Mouse (Mus musculus): ENCODE measurements around the gene Fbxo46.
"Not testable (repeated sequence)": the region's sequence is repeated elsewhere in the genome, so short reads cannot be mapped to it uniquely, and the experiment has no call there.

Gene Fbxo46

DNA sequence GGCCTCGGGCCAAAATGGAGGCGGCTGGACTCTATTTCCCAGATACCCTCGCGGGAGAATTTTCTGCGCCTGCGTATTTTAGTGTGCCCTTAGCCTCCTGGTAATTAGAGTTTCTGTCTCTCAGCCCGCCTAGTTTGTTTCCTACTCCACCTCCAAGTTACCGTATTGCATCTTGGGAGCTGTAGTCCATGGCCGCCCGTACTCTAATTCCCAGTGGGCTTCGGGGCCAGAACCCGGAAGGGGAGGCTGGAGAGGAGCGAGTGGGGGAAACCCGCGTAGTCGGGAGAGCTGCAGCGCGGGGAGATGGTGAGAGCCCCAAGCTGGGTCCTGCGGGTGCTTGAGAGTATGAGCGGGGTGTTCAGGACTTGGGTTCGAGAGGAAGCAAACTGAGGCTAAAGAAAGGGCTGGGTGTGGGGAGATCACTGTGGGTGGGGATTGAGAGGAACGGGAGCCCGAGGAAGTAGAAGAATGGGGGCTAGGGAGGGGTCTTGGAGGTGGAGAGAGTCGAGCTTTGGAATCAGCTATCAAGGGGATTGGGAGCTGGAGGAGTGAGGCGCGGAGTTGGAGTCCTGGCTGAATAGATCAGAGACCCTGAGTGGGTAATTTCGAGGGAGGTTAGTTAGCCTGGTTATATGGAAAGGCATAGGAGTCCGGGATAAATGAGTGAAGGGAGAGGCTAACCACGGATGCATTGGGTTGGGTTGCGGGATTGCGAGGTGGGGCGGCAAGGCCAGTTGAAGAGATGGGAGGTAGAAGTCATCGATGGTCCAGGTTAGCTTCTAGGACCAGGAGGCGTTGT lies at the start of gene Fbxo46:
Gene Fbxo46, plus strand, starts transcription at position 229 of the 799 bp plus-strand sequence.
- DNase-seq = peak; percentile 94

DNA sequence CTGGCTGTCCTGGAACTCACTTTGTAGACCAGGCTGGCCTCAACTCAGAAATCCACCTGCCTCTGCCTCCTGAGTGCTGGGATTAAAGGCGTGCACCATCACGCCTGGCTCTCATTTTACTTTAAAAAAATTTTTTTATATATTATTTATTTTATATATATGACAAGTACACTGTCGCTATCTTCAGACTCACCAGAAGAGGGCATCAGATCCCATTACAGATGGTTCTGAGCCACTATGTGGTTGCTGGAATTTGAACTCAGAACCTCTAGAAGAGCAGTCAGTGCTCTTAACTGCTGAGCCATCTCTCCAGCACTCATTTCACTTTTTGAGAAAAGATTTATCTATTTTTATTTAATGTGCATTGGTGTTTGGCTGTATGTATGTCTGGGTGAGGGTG lies 48.6 kb upstream of the Fbxo46 start:
- DNase-seq = not testable (repeated sequence)

DNA sequence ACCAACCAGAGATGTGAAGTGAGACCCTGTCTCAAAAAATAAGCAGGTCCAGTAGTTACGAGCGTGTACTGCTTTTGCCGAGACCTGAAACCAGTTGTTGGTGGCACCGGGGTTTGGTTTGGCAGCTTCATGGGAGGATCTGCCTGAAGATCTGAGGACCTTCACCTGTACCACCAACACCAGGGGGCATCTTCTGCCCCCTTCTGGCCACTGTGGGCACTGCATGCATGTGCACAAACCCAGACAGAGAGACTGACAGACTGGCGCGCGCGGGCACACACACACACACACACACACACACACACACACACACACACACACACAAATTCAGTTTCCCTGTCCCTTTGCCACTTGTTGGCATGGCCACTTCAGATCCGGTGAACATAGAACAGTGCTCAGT lies 46.2 kb upstream of the Fbxo46 start:
- DNase-seq = peak; percentile 72

GRCm38 (mm10) chr7:19074494-19074893 lies 45.2 kb upstream of the Fbxo46 start:
- DNase-seq = no peak

DNA sequence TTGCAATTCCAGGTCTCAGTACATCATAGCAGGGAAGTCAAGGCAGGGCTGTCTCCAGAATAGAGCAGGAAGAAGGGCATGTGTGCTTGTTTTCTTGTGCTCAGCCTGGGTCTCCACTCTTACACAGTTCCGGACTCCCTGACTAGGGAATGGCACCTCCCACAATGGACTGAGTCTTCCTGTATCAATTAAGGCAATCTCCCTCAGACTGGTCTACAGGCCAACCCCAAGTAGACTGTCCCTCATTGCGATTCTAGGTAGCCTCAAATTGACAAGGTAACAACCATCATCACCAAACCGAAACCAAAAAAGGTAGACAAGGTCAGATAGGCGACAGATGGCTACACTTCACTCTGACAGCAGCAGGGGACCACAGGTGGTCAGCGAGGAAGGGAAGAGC lies 44.4 kb upstream of the Fbxo46 start:
- DNase-seq = no peak

- peak; percentile 95 for DNase-seq
Measured at GRCm38 (mm10) chr7:19075723-19076585, 43.7 kb upstream of the Fbxo46 start, which contains the start of gene Dmwd. Gene Dmwd, plus strand, starts transcription at chr7:19076227.

GRCm38 (mm10) chr7:19076586-19076991 lies 43.1 kb upstream of the Fbxo46 start:
- peak; percentile 33 for DNase-seq

GRCm38 (mm10) chr7:19077761-19078160 lies 41.9 kb upstream of the Fbxo46 start:
- peak; percentile 87 for DNase-seq

DNA sequence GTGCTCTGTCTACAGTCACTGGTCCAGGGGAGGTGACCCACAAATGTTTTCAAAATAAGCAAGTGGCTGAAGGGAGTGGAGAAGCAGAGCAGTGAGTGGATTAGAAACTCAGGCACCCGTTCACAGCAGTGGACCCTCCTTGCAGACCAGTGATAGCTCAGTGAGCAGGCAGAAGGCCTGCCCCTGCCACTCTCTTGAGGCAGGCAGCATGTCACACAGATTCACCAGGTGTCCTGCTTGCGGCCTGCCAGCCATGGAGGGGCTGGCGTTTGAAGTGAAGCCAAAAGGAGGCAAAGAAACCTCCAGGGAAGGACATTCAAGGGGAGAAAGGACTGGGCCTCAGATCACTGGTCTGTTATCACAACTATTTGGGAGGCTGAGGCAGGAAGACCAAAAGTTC lies 40.9 kb upstream of the Fbxo46 start:
- no peak for DNase-seq

- DNase-seq = no peak
Measured at GRCm38 (mm10) chr7:19080451-19080950, 39.2 kb upstream of the Fbxo46 start.

DNA sequence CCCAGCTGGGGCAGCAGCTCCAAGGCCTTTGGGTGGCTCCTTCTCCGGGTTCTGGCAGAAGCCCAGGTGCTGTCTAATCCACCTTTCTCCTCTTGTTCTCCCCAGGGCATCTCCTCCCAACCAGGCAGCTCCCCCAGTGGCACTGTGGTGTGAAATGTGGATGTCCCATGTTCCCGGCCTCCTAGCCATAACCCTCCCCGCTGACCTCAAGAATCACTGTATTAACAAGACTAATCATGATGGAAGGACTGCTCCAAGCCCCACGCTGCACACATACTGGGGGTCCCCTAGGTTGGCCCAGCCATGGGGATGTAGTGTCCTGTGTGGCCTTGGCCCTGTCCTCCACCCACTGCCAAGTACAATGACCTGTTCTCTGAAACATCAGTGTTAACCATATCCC lies 37.5 kb upstream of the Fbxo46 start:
- DNase-seq = no peak

DNA sequence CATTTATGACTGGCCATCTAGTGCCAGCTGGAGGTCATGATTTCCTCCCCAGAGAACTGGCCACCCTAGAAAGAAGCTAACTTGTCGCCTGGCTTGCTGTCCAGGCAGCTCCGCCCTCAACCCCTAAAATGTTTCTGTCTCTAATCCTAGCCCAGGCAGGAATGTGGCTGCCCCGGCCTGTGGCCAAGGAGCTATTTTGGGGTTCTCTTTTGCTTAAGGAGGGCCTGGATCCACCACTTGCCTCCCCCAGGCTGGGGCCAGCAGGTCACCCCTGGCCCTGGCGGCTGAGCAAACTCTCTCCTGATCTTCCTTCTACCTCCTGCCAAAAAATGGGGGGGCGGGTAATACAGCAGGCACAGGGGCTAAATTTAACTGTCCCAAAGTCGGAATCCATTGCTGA lies 36.6 kb upstream of the Fbxo46 start:
- DNase-seq = no peak

- DNase-seq = no peak
Measured at GRCm38 (mm10) chr7:19083701-19084100, 36.0 kb upstream of the Fbxo46 start, which contains the start of gene Dmpk. Gene Dmpk, plus strand, starts transcription at chr7:19083849.

DNA sequence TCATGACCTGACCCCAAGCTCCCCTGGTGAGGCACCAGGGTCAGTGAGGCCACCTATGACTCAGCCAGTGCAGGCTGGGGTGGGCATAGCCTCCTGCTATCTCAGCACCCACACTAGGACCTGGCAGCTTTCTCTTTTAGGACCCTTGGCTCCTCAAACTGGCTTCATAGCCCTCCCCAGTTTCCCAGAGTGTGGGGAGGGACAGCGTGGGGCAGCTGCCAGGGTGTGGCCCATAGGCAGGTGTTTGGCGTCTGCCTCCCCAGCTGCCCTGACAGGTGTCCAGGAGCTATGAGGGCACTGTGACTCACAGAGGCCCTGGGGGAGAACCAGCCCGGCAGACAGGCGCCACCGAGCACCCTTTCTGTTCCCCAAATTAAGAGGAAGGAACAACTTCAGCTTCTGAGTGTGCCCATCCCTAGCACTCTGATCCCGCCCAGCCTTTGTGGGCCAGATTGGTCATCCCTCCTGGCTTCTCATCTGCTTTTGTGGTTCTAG lies 35.3 kb upstream of the Fbxo46 start:
- DNase-seq = no peak

DNA sequence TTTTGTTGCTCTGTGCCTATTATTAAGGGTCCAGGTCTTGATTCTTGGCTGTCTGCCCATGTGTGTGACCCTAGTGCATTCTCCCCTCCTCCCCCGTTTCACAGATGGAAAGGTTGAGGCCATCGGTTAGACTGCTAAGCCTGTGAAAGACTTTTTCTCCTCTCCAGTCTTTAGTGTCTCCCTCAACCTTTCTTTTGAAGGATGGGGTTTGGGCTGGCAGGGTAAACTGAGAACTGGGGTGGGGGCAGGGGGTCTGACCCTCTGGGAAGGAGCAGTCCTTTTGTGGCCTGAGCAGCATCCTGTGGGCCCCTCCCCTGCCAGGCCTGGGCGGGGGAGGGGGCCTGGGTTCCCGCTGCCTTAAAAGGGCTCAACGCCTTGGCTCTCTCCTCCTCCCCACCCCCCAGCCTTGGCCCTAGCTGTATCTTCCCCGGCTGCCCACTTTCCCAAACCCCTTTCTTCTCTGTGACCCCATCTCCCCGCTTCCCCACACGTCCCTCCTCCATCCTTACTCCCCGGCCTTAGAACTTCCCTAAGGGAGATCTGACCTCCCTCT lies 34.7 kb upstream of the Fbxo46 start:
- DNase-seq = no peak

GRCm38 (mm10) chr7:19085495-19085894 lies 34.2 kb upstream of the Fbxo46 start:
- DNase-seq = no peak

GRCm38 (mm10) chr7:19086042-19086441 lies 33.6 kb upstream of the Fbxo46 start:
- no peak for DNase-seq

DNA sequence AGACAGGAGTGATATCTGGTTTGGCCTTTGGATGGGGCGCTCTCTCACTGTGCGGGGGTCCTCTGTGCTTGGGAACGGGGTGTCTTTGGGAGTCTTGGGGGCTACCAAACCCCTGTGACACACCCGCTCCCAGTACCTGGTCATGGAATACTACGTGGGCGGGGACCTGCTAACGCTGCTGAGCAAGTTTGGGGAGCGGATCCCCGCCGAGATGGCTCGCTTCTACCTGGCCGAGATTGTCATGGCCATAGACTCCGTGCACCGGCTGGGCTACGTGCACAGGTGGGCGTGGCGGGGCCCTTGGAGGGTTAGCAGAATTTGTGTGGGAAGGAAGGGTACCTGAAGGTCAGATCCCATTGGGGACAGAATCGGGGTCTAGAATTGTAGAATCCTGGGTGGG lies 32.9 kb upstream of the Fbxo46 start:
- DNase-seq = no peak

DNA sequence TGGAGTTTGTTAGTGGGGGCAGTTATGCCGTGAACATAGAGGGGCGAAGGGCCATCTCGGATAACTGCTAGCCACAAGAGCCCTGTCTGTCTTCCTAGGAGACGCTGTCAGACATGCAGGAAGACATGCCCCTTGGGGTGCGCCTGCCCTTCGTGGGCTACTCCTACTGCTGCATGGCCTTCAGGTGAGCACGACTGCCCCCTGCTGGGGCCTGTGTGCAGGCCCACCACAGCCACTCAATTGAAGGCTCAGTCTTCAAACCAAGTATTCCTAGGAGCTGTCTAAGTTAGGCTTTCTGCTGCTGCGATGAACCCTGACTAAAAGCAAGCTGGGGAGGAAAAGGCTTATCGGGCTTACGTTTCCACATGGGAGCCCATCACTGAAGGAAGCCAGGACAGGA lies 30.8 kb upstream of the Fbxo46 start:
- peak; percentile 80 for DNase-seq

- DNase-seq = no peak
Measured at GRCm38 (mm10) chr7:19091913-19092312, 27.7 kb upstream of the Fbxo46 start.

GRCm38 (mm10) chr7:19092381-19093173 lies 27.1 kb upstream of the Fbxo46 start:
- DNase-seq = peak; percentile 48

GRCm38 (mm10) chr7:19093174-19093521 lies 26.5 kb upstream of the Fbxo46 start:
- DNase-seq = peak; percentile 95

Data from thymus, postnatal 14 days (tissue).